Mouse (Mus musculus): ENCODE results near the gene Ptpre.
A peak's percentile ranks its signal among the peaks of the same experiment; 100 is the strongest.
"Not testable (repeated sequence)": the region's sequence is repeated elsewhere in the genome, so short reads cannot be mapped to it uniquely, and the experiment has no call there.

Ptpre gene

GRCm38 (mm10) chr7:135535908-135536307 lies 1.4 kb upstream of the Ptpre start:
- DNase-seq: no peak

GRCm38 (mm10) chr7:135537948-135538741 lies 864 bp downstream of the Ptpre start:
- peak; percentile 66 for DNase-seq

- no peak for DNase-seq
Observed at GRCm38 (mm10) chr7:135539429-135539828, 2.1 kb downstream of the Ptpre start.

GRCm38 (mm10) chr7:135542235-135542634 lies 5.0 kb downstream of the Ptpre start:
- no peak for DNase-seq

GRCm38 (mm10) chr7:135543033-135543432 lies 5.8 kb downstream of the Ptpre start:
- no peak for DNase-seq

- no peak for DNase-seq
Observed at GRCm38 (mm10) chr7:135544321-135544720, 7.0 kb downstream of the Ptpre start.

- DNase-seq: no peak
Observed at GRCm38 (mm10) chr7:135545957-135546356, 8.7 kb downstream of the Ptpre start.

GRCm38 (mm10) chr7:135546530-135546929 lies 9.2 kb downstream of the Ptpre start:
- DNase-seq: no peak

GRCm38 (mm10) chr7:135548434-135548833 lies 11.2 kb downstream of the Ptpre start:
- no peak for DNase-seq

GRCm38 (mm10) chr7:135551547-135551946 lies 14.3 kb downstream of the Ptpre start:
- no peak for DNase-seq

- no peak for DNase-seq
Observed at GRCm38 (mm10) chr7:135553550-135553949, 16.3 kb downstream of the Ptpre start.

GRCm38 (mm10) chr7:135556663-135557402 lies 19.6 kb downstream of the Ptpre start:
- no peak for DNase-seq

- no peak for DNase-seq
Observed at GRCm38 (mm10) chr7:135560280-135560679, 23.0 kb downstream of the Ptpre start.

GRCm38 (mm10) chr7:135564022-135564421 lies 26.7 kb downstream of the Ptpre start:
- DNase-seq: no peak

- no peak for DNase-seq
Observed at GRCm38 (mm10) chr7:135566013-135566412, 28.7 kb downstream of the Ptpre start.

GRCm38 (mm10) chr7:135567582-135567981 lies 30.3 kb downstream of the Ptpre start:
- DNase-seq: no peak

- no peak for DNase-seq
Observed at GRCm38 (mm10) chr7:135568550-135568949, 31.3 kb downstream of the Ptpre start.

GRCm38 (mm10) chr7:135571392-135571791 lies 34.1 kb downstream of the Ptpre start:
- DNase-seq: peak; percentile 82

GRCm38 (mm10) chr7:135571951-135572559 lies 34.8 kb downstream of the Ptpre start:
- peak; percentile 66 for DNase-seq

- DNase-seq: not testable (repeated sequence)
Observed at GRCm38 (mm10) chr7:135575319-135576069, 38.2 kb downstream of the Ptpre start.

GRCm38 (mm10) chr7:135576329-135576728 lies 39.0 kb downstream of the Ptpre start:
- no peak for DNase-seq

- no peak for DNase-seq
Observed at GRCm38 (mm10) chr7:135578715-135579325, 41.5 kb downstream of the Ptpre start.

All from cerebellum, adult 8-10 months (tissue).